Mouse (Mus musculus): ENCODE data around the gene Gm10260. TPM values are rescaled to one million over a fixed set of nuclear protein-coding genes. Genes with fewer than 3 reads are reported as not detected.

Gm10260 gene
- polyA plus RNA-seq, 1 experiment from 2014 or later = 1.9 TPM

DNA sequence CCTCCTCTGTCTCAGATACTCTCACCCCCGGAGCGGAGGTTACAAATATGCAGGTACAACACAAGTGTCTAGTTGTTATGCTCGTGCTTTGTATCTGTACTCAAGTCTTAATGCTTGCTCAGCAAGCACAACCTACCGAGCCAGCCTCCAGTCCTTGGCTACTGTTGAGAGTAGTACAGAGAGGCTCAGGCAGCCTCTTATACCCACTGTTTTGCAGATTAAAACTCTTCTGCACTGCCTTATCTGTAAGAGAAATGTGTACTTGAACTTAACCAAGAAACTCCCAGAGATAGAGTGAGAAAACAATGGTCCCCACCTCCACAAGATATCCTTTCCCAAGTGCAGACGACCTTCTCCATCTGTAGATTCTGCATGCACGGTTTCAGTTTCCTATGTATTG lies 24.5 kb downstream of the Gm10260 start:
- Histone ChIP-seq H3K4me3 (ENCODE audit: low read depth, low read length) (no peak overlapping the region), H3K27ac (ENCODE audit: low read depth, low read length) (no peak overlapping the region), H3K9ac (replicated peaks; ENCODE audit: low read depth, low read length) (no peak overlapping the region), H3K4me1 (ENCODE audit: control insufficient read depth, insufficient read depth, low read length) (no peaks in the 10 kb centered on the region), H3K4me2 (ENCODE audit: low read depth, low read length) (no peak overlapping the region), H3K36me3 (ENCODE audit: control insufficient read depth, insufficient read depth, low read length) (no peaks in the 10 kb centered on the region), H3K9me3 (ENCODE audit: control insufficient read depth, low read length) (no peaks in the 10 kb centered on the region), H3K27me3 (ENCODE audit: control insufficient read depth, insufficient read depth, low read length) (no peaks in the 10 kb centered on the region)
- WGBS = 91% methylated on average over 6 of the region's 6 CpGs
- no peak for ATAC-seq (ENCODE audit: low read depth)

GRCm38 (mm10) chr13:97734760-97735159 lies 25.7 kb downstream of the Gm10260 start:
- no peaks in the 10 kb centered on the region for H3K4me1 ChIP-seq (ENCODE audit: control insufficient read depth, insufficient read depth, low read length)
- no peak overlapping the region for H3K9ac ChIP-seq (replicated peaks; ENCODE audit: low read depth, low read length)
- H3K27ac ChIP-seq (ENCODE audit: low read depth, low read length) = no peak overlapping the region
- H3K4me3 ChIP-seq (ENCODE audit: low read depth, low read length) = no peak overlapping the region
- ATAC-seq (ENCODE audit: low read depth) = no peak
- H3K27me3 ChIP-seq (ENCODE audit: control insufficient read depth, insufficient read depth, low read length) = no peaks in the 10 kb centered on the region
- no peak overlapping the region for H3K4me2 ChIP-seq (ENCODE audit: low read depth, low read length)
- 94% methylated on average over 3 of the region's 3 CpGs for WGBS
- H3K36me3 ChIP-seq (ENCODE audit: control insufficient read depth, insufficient read depth, low read length) = no peaks in the 10 kb centered on the region
- H3K9me3 ChIP-seq (ENCODE audit: control insufficient read depth, low read length) = no peaks in the 10 kb centered on the region

DNA sequence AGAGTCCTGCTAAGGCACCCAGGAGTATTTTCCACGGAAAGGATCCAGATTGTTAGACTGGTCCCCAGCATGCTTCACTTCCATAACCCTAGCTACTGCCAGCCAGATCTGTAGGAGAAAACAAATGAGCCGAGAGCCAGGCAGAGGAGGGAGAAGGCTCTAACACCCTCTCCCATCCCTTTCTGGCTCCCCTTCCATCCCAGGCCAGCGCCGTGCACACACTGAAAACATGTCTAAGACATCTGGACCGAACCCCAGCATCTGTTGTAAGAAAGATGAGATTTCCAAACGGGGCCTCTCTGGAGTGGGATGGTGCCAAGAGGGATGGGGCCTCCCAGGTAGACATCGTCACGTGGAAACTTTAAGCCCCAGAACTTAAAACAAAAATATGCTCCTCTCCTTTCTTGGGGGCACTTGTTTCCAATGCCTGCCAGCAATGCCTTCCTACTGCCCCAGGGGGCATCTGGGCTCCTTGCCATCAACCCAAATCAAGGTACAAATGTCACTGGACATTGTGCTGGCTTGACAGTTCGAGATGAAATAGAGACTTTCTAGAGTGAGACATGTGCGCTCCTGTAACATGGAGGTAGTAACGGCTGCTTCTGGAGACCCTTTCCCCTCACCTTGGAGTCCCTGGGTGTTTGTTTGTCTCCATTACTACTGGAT lies 35.1 kb downstream of the Gm10260 start:
- WGBS = 76% methylated on average over 11 of the region's 11 CpGs
- Histone ChIP-seq H3K4me3 (ENCODE audit: low read depth, low read length) (no peak overlapping the region), H3K27ac (ENCODE audit: low read depth, low read length) (no peak overlapping the region), H3K4me1 (ENCODE audit: control insufficient read depth, insufficient read depth, low read length) (no peaks in the 10 kb centered on the region), H3K9me3 (ENCODE audit: control insufficient read depth, low read length) (no peaks in the 10 kb centered on the region), H3K4me2 (ENCODE audit: low read depth, low read length) (no peak overlapping the region), H3K36me3 (ENCODE audit: control insufficient read depth, insufficient read depth, low read length) (no peaks in the 10 kb centered on the region), H3K9ac (replicated peaks; ENCODE audit: low read depth, low read length) (no peak overlapping the region), H3K27me3 (ENCODE audit: control insufficient read depth, insufficient read depth, low read length) (no peaks in the 10 kb centered on the region)
- ATAC-seq (ENCODE audit: low read depth) = no peak

- H3K27ac ChIP-seq (ENCODE audit: low read depth, low read length) = no peak overlapping the region
- no peak for ATAC-seq (ENCODE audit: low read depth)
- no peaks in the 10 kb centered on the region for H3K9me3 ChIP-seq (ENCODE audit: control insufficient read depth, low read length)
- H3K27me3 ChIP-seq (ENCODE audit: control insufficient read depth, insufficient read depth, low read length) = no peaks in the 10 kb centered on the region
- H3K36me3 ChIP-seq (ENCODE audit: control insufficient read depth, insufficient read depth, low read length) = no peaks in the 10 kb centered on the region
- no peak overlapping the region for H3K4me3 ChIP-seq (ENCODE audit: low read depth, low read length)
- H3K4me1 ChIP-seq (ENCODE audit: control insufficient read depth, insufficient read depth, low read length) = no peaks in the 10 kb centered on the region
- no peak overlapping the region for H3K9ac ChIP-seq (replicated peaks; ENCODE audit: low read depth, low read length)
- no peak overlapping the region for H3K4me2 ChIP-seq (ENCODE audit: low read depth, low read length)
- WGBS = 68% methylated on average over 6 of the region's 6 CpGs
Measured at GRCm38 (mm10) chr13:97724551-97724950, 35.9 kb downstream of the Gm10260 start.

GRCm38 (mm10) chr13:97712506-97713275 lies 47.7 kb downstream of the Gm10260 start:
- H3K9me3 ChIP-seq (ENCODE audit: control insufficient read depth, low read length) = no peaks in the 10 kb centered on the region
- 64% methylated on average over 8 of the region's 8 CpGs for WGBS
- no peaks in the 10 kb centered on the region for H3K27me3 ChIP-seq (ENCODE audit: control insufficient read depth, insufficient read depth, low read length)
- no peak for ATAC-seq (ENCODE audit: low read depth)
- H3K4me1 ChIP-seq (ENCODE audit: control insufficient read depth, insufficient read depth, low read length) = no peaks in the 10 kb centered on the region
- no peak overlapping the region for H3K4me3 ChIP-seq (ENCODE audit: low read depth, low read length)
- H3K9ac ChIP-seq (replicated peaks; ENCODE audit: low read depth, low read length) = no peak overlapping the region
- no peak overlapping the region for H3K27ac ChIP-seq (ENCODE audit: low read depth, low read length)
- no peak overlapping the region for H3K4me2 ChIP-seq (ENCODE audit: low read depth, low read length)
- no peaks in the 10 kb centered on the region for H3K36me3 ChIP-seq (ENCODE audit: control insufficient read depth, insufficient read depth, low read length)

GRCm38 (mm10) chr13:97711510-97711909 lies 48.9 kb downstream of the Gm10260 start:
- H3K9me3 ChIP-seq (ENCODE audit: control insufficient read depth, low read length) = no peaks in the 10 kb centered on the region
- ATAC-seq (ENCODE audit: low read depth) = no peak
- no peak overlapping the region for H3K27ac ChIP-seq (ENCODE audit: low read depth, low read length)
- 86% methylated on average over 2 of the region's 2 CpGs for WGBS
- H3K36me3 ChIP-seq (ENCODE audit: control insufficient read depth, insufficient read depth, low read length) = no peaks in the 10 kb centered on the region
- no peak overlapping the region for H3K9ac ChIP-seq (replicated peaks; ENCODE audit: low read depth, low read length)
- H3K27me3 ChIP-seq (ENCODE audit: control insufficient read depth, insufficient read depth, low read length) = no peaks in the 10 kb centered on the region
- H3K4me3 ChIP-seq (ENCODE audit: low read depth, low read length) = no peak overlapping the region
- H3K4me1 ChIP-seq (ENCODE audit: control insufficient read depth, insufficient read depth, low read length) = no peaks in the 10 kb centered on the region
- H3K4me2 ChIP-seq (ENCODE audit: low read depth, low read length) = no peak overlapping the region

Measured in neural tube, embryonic 14.5 days (tissue).